ENCODE assay signal across 9 mouse cellular contexts in genomic region chr14:118621449-118621789, GRCm38 (mm10).
"Had no signal": no experiment of that assay in that cellular context is flagged by ENCODE, and none has a peak within 500 bp of the region (broad histone marks: within the 10 kb centered on the region; RNA-seq: fewer than 3 reads in every experiment).

No protein-coding gene starts in this region.

- H3K27ac ChIP-seq: kidney, postnatal 0 days; limb, embryonic 13.5 days; liver, embryonic 14.5 days; midbrain, embryonic 12.5 days had no signal

- H3K4me1 ChIP-seq: midbrain, embryonic 12.5 days had no signal

- H3K4me3 ChIP-seq: limb, embryonic 13.5 days; midbrain, embryonic 12.5 days had no signal

- H3K9ac ChIP-seq: limb, embryonic 13.5 days; liver, embryonic 14.5 days; midbrain, embryonic 12.5 days had no signal

- DNase-seq: layer of hippocampus, adult 9-11 months; layer of hippocampus, postnatal 36 days; lung, adult 18-20 months; right cerebral cortex, postnatal 14 days; thymus, postnatal 4 days had no signal

- H3K9me3 ChIP-seq: limb, embryonic 13.5 days; midbrain, embryonic 12.5 days had no signal

- H3K36me3 ChIP-seq: limb, embryonic 13.5 days; midbrain, embryonic 12.5 days had no signal
